Mouse (Mus musculus) megakaryocyte, embryonic 14.5 days (primary cell): ENCODE measurements around the gene Dad1.

Source experiments
- FLI1 ChIP-seq: IDR thresholded peaks from 2 replicates; pipeline ENCODE4 v1.6.1; 2012; ENCODE audit warnings: low read length, inconsistent platforms, mixed read lengths
- GATA1 ChIP-seq: IDR thresholded peaks from 3 replicates; pipeline ENCODE4 v1.6.1; 2012; ENCODE audit warnings: mixed read lengths, low read length, inconsistent platforms, borderline replicate concordance

DNA sequence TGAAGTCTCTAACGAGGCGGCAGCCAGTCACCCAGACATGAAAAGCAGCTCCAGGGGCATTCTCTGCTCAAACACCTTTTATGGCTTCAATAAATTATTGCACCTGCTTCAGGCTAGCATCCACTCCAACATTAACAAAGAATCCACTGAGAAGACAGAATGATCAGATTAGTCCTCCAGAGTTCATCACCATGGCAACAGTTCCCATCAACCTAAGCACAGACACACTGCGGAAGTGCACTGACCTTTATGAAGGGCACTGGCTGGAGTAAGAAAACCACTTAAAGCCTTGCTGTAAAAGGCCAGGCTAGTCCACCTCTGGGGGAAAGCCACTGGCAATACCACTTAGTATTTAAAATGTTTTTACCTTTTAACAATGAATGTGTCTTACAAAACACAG is 9.7 kb downstream of the Dad1 start:
- TF ChIP-seq GATA1: no peak
- TF ChIP-seq FLI1: no peak
